Mouse (Mus musculus): ENCODE data around the gene Tcte2.

GRCm38 (mm10) chr17:13777676-13778075, 16.1 kb upstream of the Tcte2 start:
- TF ChIP-seq CTCF (IDR thresholded peaks at IDR 0.05) (no peak), EP300 (IDR thresholded peaks at IDR 0.05) (no peak)
